Mouse (Mus musculus) MEL (cell line): ENCODE measurements at regions not wholly inside any gene's neighbourhood (a gene's known extent, or its start where the extent isn't known, plus 50 kb on each side); places are given as distances from the start of the nearest gene placed in this dataset.

Experiments used
- CTCF ChIP-seq, 3 experiments: IDR thresholded peaks in 2 of 3; conservative IDR thresholded peaks in 1 of 3; 2 replicates each; pipeline ENCODE4 v1.5.1; 2011 to 2012; ENCODE audit warnings: low read length in 3 of 3, low read depth in 2 of 3, mild to moderate bottlenecking in 2 of 3, improper control_type of control experiment in 1 of 3, inconsistent platforms in 1 of 3, mixed read lengths in 1 of 3, moderate library complexity in 1 of 3; ENCODE audit not compliant: control insufficient read depth in 1 of 3, insufficient read depth in 1 of 3, poor library complexity in 1 of 3, severe bottlenecking in 1 of 3
- MEF2A ChIP-seq: IDR thresholded peaks from 2 replicates; pipeline ENCODE4 v1.6.1; 2014; ENCODE audit warnings: low read depth, mild to moderate bottlenecking, inconsistent platforms, low read length, improper control_type of control experiment; ENCODE audit not compliant: poor library complexity, insufficient replicate concordance, severe bottlenecking; ENCODE audit errors: extremely low read depth

GRCm38 (mm10) chr6:126384210-126385012 is 150.8 kb downstream of the Kcna5 start:
- TF ChIP-seq MEF2A, result no peak
- no peak for TF ChIP-seq CTCF (IDR thresholded peaks at IDR 0.05 in 2 of 3, conservative IDR thresholded peaks at IDR 0.05 in 1 of 3; ENCODE audit: control insufficient read depth in 1 of 3, insufficient read depth in 1 of 3, low read depth in 2 of 3, low read length in 3 of 3, poor library complexity in 1 of 3, severe bottlenecking in 1 of 3)
